Mouse (Mus musculus): Measurements from ENCODE around the gene S100a11. TPM values are rescaled to one million over a fixed set of nuclear protein-coding genes. Genes with fewer than 3 reads are reported as not detected.
"Not testable (repeated sequence)": the region's sequence is repeated elsewhere in the genome, so short reads cannot be mapped to it uniquely, and the experiment has no call there.

The S100a11 gene
- polyA plus RNA-seq, 1 experiment from 2014 or later, result 312 TPM

GRCm38 (mm10) chr3:93528807-93529206, 8.5 kb downstream of the S100a11 start:
- no peak overlapping the region for H3K4me3 ChIP-seq
- no peaks in the 10 kb centered on the region for H3K9me3 ChIP-seq
- H3K27ac ChIP-seq (replicated peaks), result no peak overlapping the region
- no peaks in the 10 kb centered on the region for H3K36me3 ChIP-seq
- no peaks in the 10 kb centered on the region for H3K4me1 ChIP-seq (replicated peaks)
- no peak for ATAC-seq (ENCODE audit: low read depth)
- H3K9ac ChIP-seq, result no peak overlapping the region
- no peaks in the 10 kb centered on the region for H3K27me3 ChIP-seq
- H3K4me2 ChIP-seq, result no peak overlapping the region
- 86% methylated on average over 5 of the region's 5 CpGs for WGBS

DNA sequence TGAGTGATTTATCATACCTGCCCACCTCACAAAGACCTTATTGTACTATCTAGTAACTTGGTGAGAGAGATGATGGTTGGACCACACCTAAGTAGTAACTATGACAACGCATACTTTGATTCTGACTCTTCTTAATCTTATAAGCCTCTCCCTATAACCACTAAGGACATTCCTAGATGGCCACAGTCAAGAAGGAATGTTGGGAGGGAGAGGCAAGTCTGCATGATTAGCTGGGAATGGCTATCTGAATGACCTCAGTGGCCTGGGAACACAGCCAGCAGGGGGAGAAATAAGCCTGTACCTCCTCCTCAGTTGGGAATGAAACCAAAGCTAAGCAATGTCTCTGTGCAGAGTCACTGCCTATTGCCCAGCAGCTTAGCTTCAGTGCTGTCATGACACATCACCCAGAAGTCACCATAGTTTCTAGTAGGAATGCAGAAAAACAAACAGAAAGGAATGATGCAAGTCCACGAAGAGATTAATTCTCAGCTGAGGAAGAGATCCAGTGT, 16.8 kb downstream of the S100a11 start:
- no peaks in the 10 kb centered on the region for H3K27me3 ChIP-seq
- H3K4me3 ChIP-seq, result no peak overlapping the region
- no peaks in the 10 kb centered on the region for H3K4me1 ChIP-seq (replicated peaks)
- no peak for ATAC-seq (ENCODE audit: low read depth)
- no peak overlapping the region for H3K27ac ChIP-seq (replicated peaks)
- no peaks in the 10 kb centered on the region for H3K9me3 ChIP-seq
- no peak overlapping the region for H3K4me2 ChIP-seq
- 72% methylated on average over 2 of the region's 2 CpGs for WGBS
- H3K36me3 ChIP-seq, result no peaks in the 10 kb centered on the region
- no peak overlapping the region for H3K9ac ChIP-seq

DNA sequence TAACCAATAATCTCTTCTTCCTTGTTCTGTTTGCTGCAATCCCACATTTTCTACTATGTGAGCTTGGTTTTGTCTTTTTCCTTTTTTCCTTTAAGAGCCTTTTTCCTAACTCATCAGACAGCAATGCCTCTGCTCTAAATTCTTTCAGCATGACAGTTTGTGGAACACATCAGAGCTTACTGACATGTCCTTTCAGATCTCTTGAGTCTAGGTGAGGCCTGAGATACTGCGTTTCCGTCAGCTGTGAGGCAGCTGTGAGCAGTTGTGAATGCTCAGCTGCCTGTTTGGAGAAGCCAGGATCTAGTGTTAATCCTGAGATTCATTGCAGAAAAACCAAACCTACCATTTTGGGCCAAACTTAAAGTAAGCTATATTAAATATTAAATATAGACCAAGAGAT, 18.2 kb downstream of the S100a11 start:
- Histone ChIP-seq H3K9ac (no peak overlapping the region), H3K9me3 (no peaks in the 10 kb centered on the region), H3K4me2 (no peak overlapping the region), H3K36me3 (no peaks in the 10 kb centered on the region), H3K4me1 (replicated peaks) (no peaks in the 10 kb centered on the region), H3K27me3 (no peaks in the 10 kb centered on the region), H3K4me3 (no peak overlapping the region), H3K27ac (replicated peaks) (no peak overlapping the region)
- ATAC-seq (ENCODE audit: low read depth), result no peak
- WGBS, result 91% methylated on average over 2 of the region's 2 CpGs

- Histone ChIP-seq H3K9me3 (no peaks in the 10 kb centered on the region), H3K27ac (replicated peaks) (no peak overlapping the region), H3K4me3 (no peak overlapping the region), H3K27me3 (no peaks in the 10 kb centered on the region), H3K4me2 (no peak overlapping the region), H3K4me1 (replicated peaks) (no peaks in the 10 kb centered on the region), H3K36me3 (no peaks in the 10 kb centered on the region), H3K9ac (no peak overlapping the region)
- ATAC-seq (ENCODE audit: low read depth), result no peak
- 75% methylated on average over 2 of the region's 2 CpGs for WGBS
Measured at GRCm38 (mm10) chr3:93541501-93541900, 21.2 kb downstream of the S100a11 start.

DNA sequence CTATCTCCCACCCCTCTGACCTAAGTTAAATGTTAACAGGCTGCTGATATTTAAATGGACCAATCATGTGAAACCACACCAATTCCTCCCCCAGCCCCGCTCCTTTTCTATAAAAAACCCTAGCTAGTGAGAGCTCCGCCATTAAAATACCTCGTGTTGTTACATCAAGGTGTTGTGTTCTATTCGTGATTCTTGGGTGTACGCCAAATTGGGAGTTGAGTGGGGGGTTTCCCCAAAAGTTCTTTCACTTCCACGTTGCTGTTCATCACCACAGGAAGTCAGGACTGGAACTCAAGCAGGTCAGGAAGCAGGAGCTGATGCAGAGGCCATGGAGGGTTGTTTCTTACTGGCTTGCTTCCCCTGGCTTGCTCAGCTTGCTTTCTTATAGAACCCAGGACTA, 23.9 kb downstream of the S100a11 start:
- H3K27me3 ChIP-seq; H3K4me1 ChIP-seq (replicated peaks); H3K9ac ChIP-seq; H3K4me3 ChIP-seq; H3K27ac ChIP-seq (replicated peaks); H3K36me3 ChIP-seq; H3K4me2 ChIP-seq; H3K9me3 ChIP-seq; ATAC-seq (ENCODE audit: low read depth): not testable (repeated sequence)
- WGBS, result 89% methylated on average over 6 of the region's 6 CpGs

- Histone ChIP-seq H3K36me3 (no peaks in the 10 kb centered on the region), H3K4me1 (replicated peaks) (no peaks in the 10 kb centered on the region), H3K27ac (replicated peaks) (no peak overlapping the region), H3K4me2 (no peak overlapping the region), H3K4me3 (no peak overlapping the region), H3K9ac (no peak overlapping the region), H3K27me3 (no peaks in the 10 kb centered on the region), H3K9me3 (no peaks in the 10 kb centered on the region)
- 29% methylated on average over 7 of the region's 7 CpGs for WGBS
- ATAC-seq (ENCODE audit: low read depth), result peak; percentile 40; the same call in 1 of the 2 replicates
Measured at GRCm38 (mm10) chr3:93547099-93547648, 26.9 kb downstream of the S100a11 start.

DNA sequence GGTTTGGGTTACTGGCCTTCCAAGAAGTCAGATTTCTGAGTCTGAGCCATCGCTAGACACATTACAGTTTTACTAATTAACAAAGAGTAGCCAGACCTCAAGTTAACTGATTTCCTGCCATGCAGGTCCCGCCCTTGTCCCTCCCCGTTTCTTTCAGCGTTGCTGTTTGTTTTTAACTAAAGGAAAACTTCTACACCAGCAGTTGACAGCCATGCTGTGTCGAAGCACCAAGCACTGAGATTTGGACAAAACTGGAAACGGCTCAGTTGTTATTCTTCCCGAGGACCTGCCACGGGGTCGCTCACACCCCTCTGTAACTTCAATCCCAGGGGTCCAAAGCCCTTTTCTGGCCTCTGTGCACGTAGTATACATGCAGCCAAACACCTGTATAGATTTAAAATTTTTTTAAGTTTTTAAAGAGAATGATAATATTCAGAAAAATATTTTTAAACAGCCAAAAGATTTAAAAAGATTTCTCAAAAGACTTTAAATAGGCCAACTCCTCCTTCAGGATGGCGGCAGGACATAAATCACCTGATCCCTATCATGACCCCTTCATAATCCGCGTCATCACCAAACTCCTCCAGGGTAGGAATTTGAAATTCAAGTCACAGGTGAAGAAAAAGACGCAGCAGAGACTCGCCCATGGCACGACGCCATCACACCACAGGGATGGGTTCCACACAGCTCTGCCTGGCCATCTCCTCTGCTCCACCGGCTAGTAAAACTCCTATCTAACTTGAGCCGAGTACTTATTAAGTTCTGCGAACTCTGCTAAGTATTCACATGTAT, 27.7 kb downstream of the S100a11 start:
- H3K4me1 ChIP-seq (replicated peaks), result no peaks in the 10 kb centered on the region
- no peak overlapping the region for H3K4me2 ChIP-seq
- no peak overlapping the region for H3K4me3 ChIP-seq
- no peak overlapping the region for H3K9ac ChIP-seq
- no peaks in the 10 kb centered on the region for H3K9me3 ChIP-seq
- peaks cover 4% of the 10 kb centered on the region; the same call in 1 of the 2 replicates for H3K27me3 ChIP-seq
- H3K36me3 ChIP-seq, result no peaks in the 10 kb centered on the region
- H3K27ac ChIP-seq (replicated peaks), result no peak overlapping the region
- ATAC-seq (ENCODE audit: low read depth), result no peak
- 80% methylated on average over 20 of the region's 20 CpGs for WGBS

DNA sequence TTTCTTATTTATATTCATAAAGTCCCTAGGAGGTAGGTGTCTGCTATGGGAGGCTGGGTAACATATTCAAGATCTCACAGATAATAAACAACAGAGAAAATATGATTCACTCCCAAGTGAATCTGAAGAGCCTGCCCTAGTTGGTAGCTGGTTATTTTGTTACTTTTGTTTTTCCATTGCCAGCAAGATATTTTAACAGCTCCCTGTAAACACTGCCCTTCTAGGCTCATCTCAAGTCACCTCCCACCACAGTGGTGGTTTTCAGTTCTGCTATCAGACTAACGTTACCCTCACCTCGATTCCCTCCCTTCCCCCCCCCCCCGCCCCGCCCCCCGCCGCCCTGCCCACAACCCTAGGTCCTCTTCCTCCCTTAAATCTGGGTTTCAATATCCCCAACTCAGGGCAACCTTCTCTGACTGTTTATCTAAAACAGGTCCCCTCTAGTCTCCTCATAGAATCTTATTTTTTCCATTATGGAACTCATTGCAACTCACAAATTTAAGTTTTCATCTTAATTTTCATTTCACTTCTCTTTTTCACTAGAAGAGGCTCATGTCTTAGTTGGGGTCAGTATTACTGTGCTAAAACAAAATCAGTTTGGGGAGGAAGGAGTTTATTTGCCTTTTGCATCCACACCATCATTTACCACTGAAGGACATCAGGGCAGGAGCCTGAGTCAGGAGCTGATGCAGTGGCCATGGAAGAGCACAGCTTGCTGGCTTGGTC, 28.4 kb downstream of the S100a11 start:
- no peak overlapping the region for H3K4me2 ChIP-seq
- no peak overlapping the region for H3K27ac ChIP-seq (replicated peaks)
- H3K4me1 ChIP-seq (replicated peaks), result no peaks in the 10 kb centered on the region
- H3K27me3 ChIP-seq, result peaks cover 8% of the 10 kb centered on the region
- no peaks in the 10 kb centered on the region for H3K9me3 ChIP-seq
- 77% methylated on average over 5 of the region's 6 CpGs for WGBS
- ATAC-seq (ENCODE audit: low read depth), result no peak
- H3K9ac ChIP-seq, result no peak overlapping the region
- H3K4me3 ChIP-seq, result no peak overlapping the region
- H3K36me3 ChIP-seq, result no peaks in the 10 kb centered on the region

DNA sequence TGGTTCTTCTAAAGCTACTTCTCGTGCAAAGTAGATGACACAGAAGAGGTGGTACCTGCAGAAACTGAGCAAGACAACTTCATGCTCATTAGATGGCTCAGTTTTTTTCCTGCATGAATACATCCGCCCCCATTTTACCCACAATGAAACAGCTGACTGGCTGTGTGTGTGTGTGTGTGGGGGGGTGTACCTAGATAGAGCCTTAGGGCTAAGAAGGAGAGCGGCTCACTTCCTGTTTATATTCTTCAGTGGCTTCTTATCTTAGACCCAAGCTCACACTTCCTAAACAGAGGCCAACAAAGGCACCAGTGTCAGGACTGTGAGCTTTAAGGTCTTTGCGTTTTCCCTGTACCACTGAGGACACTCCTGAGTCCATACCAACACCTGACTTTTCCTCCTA, 29.7 kb downstream of the S100a11 start:
- 82% methylated on average over 4 of the region's 4 CpGs for WGBS
- H3K4me1 ChIP-seq (replicated peaks), result peaks cover 11% of the 10 kb centered on the region
- H3K9me3 ChIP-seq, result no peaks in the 10 kb centered on the region
- H3K36me3 ChIP-seq, result no peaks in the 10 kb centered on the region
- H3K9ac ChIP-seq, result no peak overlapping the region
- H3K4me3 ChIP-seq, result no peak overlapping the region
- no peak overlapping the region for H3K4me2 ChIP-seq
- H3K27me3 ChIP-seq, result peaks cover 19% of the 10 kb centered on the region
- no peak overlapping the region for H3K27ac ChIP-seq (replicated peaks)
- ATAC-seq (ENCODE audit: low read depth), result no peak

GRCm38 (mm10) chr3:93551950-93552901, 31.9 kb downstream of the S100a11 start:
- H3K9ac ChIP-seq, result no peak overlapping the region
- H3K4me2 ChIP-seq, result no peak overlapping the region
- H3K9me3 ChIP-seq, result no peaks in the 10 kb centered on the region
- WGBS, result 86% methylated on average over 5 of the region's 5 CpGs
- ATAC-seq (ENCODE audit: low read depth), result no peak
- H3K27ac ChIP-seq (replicated peaks), result no peak overlapping the region
- no peaks in the 10 kb centered on the region for H3K36me3 ChIP-seq
- peaks cover 39% of the 10 kb centered on the region for H3K27me3 ChIP-seq
- H3K4me1 ChIP-seq (replicated peaks), result peaks cover 17% of the 10 kb centered on the region
- H3K4me3 ChIP-seq, result no peak overlapping the region

DNA sequence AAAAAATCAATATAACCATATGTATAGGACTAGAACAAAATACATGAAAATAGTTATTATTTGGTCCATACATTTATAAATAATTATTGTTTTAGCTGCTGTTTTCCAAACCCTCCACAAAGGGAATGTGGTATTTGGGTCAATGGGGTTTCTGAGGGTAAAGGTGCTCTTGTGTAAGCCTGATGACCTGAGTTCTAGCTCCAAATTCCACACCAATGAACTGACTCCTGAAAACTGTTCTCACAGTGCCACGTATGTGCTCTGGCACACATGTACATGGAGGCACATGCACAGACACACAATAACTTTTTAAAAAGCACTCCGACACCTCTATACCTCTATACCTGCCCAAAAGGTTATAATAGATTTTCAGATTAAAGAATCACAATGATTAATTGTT, 33.0 kb downstream of the S100a11 start:
- H3K9me3 ChIP-seq, result no peaks in the 10 kb centered on the region
- ATAC-seq (ENCODE audit: low read depth), result no peak
- H3K4me2 ChIP-seq, result no peak overlapping the region
- no peaks in the 10 kb centered on the region for H3K36me3 ChIP-seq
- H3K4me3 ChIP-seq, result no peak overlapping the region
- peaks cover 39% of the 10 kb centered on the region for H3K27me3 ChIP-seq
- H3K27ac ChIP-seq (replicated peaks), result no peak overlapping the region
- H3K4me1 ChIP-seq (replicated peaks), result peaks cover 17% of the 10 kb centered on the region
- no peak overlapping the region for H3K9ac ChIP-seq
- 92% methylated on average over 2 of the region's 2 CpGs for WGBS

Data from neural tube, embryonic 13.5 days (tissue).